14 mouse cellular contexts compared by ENCODE assay signal in genomic region chr19:57825271-57826207, GRCm38 (mm10).
A peak's percentile ranks its signal among the peaks of the same experiment; 100 is the strongest.
DNase-seq lines count a peak whose midpoint lies in the region; ATAC-seq and TF ChIP-seq lines count a peak whose summit lies in the region.
"Had no signal": no experiment of that assay in that cellular context is flagged by ENCODE, and none has a peak within 500 bp of the region (broad histone marks: within the 10 kb centered on the region; RNA-seq: fewer than 3 reads in every experiment).

No protein-coding gene starts in this region.

- no peak overlapping the region for H3K4me3 ChIP-seq in midbrain, postnatal 0 days (ENCODE audit: low read depth, low read length)
- no peak overlapping the region for H3K4me3 ChIP-seq in midbrain, embryonic 14.5 days (replicated peaks; ENCODE audit: low read depth, low read length)
- H3K4me3 ChIP-seq in olfactory bulb, adult 2 months (ENCODE audit: insufficient read depth, low read depth, low read length), result no peak overlapping the region
- H3K4me3 ChIP-seq: intestine, embryonic 15.5 days; limb, embryonic 12.5 days had no signal

- 92% methylated on average over 13 of the region's 13 CpGs for WGBS in midbrain, postnatal 0 days
- 94% methylated on average over 13 of the region's 13 CpGs for WGBS in midbrain, embryonic 14.5 days
- WGBS in olfactory bulb, adult 2 months, result 71% methylated on average over 13 of the region's 13 CpGs

- TF ChIP-seq CTCF in midbrain, postnatal 0 days (IDR thresholded peaks at IDR 0.05), result peak; percentile 48
- peak; percentile 37; the same call in 1 of the 2 replicates for TF ChIP-seq CTCF in olfactory bulb, adult 2 months (IDR thresholded peaks at IDR 0.05; ENCODE audit: insufficient read depth, low read depth, low read length)

- intact Hi-C loops in heart, postnatal 36 days (cut with DNase I), result no loop called here

- no peaks in the 10 kb centered on the region for H3K36me3 ChIP-seq in midbrain, postnatal 0 days (ENCODE audit: insufficient read depth, low read length)
- no peaks in the 10 kb centered on the region for H3K36me3 ChIP-seq in midbrain, embryonic 14.5 days (ENCODE audit: control insufficient read depth, insufficient read depth, low read length)
- H3K36me3 ChIP-seq: intestine, embryonic 15.5 days had no signal

- no peak for TF ChIP-seq POLR2A in olfactory bulb, adult 2 months (IDR thresholded peaks at IDR 0.05; ENCODE audit: insufficient read depth, low read depth, low read length)

- H3K27ac ChIP-seq in midbrain, postnatal 0 days (ENCODE audit: low read depth, low read length), result no peak overlapping the region
- H3K27ac ChIP-seq in midbrain, embryonic 14.5 days (replicated peaks; ENCODE audit: low read depth, low read length), result no peak overlapping the region
- H3K27ac ChIP-seq in olfactory bulb, adult 2 months (ENCODE audit: insufficient read depth, low read depth, low read length), result no peak overlapping the region; the same call in 1 of the 2 replicates
- H3K27ac ChIP-seq: intestine, embryonic 15.5 days; limb, embryonic 12.5 days had no signal

- no peaks in the 10 kb centered on the region for H3K4me1 ChIP-seq in midbrain, postnatal 0 days (ENCODE audit: insufficient read depth, low read length)
- no peaks in the 10 kb centered on the region for H3K4me1 ChIP-seq in midbrain, embryonic 14.5 days (ENCODE audit: control insufficient read depth, insufficient read depth, low read length)
- H3K4me1 ChIP-seq in olfactory bulb, adult 2 months (ENCODE audit: control insufficient read depth, insufficient read depth, low read length), result peaks cover 6% of the 10 kb centered on the region
- H3K4me1 ChIP-seq: intestine, embryonic 15.5 days; limb, embryonic 12.5 days had no signal

- no peak overlapping the region for H3K9ac ChIP-seq in midbrain, postnatal 0 days (replicated peaks; ENCODE audit: low read length, poor library complexity, severe bottlenecking)
- H3K9ac ChIP-seq in midbrain, embryonic 14.5 days (replicated peaks; ENCODE audit: low read length), result no peak overlapping the region
- H3K9ac ChIP-seq: intestine, embryonic 15.5 days; limb, embryonic 12.5 days had no signal

- H3K9me3 ChIP-seq in midbrain, postnatal 0 days (ENCODE audit: low read length), result no peaks in the 10 kb centered on the region
- no peaks in the 10 kb centered on the region for H3K9me3 ChIP-seq in midbrain, embryonic 14.5 days (ENCODE audit: control insufficient read depth, low read length)
- H3K9me3 ChIP-seq: intestine, embryonic 15.5 days; limb, embryonic 12.5 days had no signal

- peak; percentile 14 for DNase-seq in adrenal gland, adult 8-10 months
- DNase-seq in adrenal gland, postnatal 25 days, result no peak
- no peak for DNase-seq in midbrain, postnatal 0 days (ENCODE audit: low spot score)
- no peak for DNase-seq in midbrain, embryonic 14.5 days
- DNase-seq in adrenal gland, postnatal 36 days, result peak; percentile 24 to 33
- DNase-seq in heart, postnatal 36 days, result no peak
- DNase-seq in urinary bladder, postnatal 4 days (ENCODE audit: low spot score in 2 of 2), result no peak
- DNase-seq: embryo, embryonic 11 days; lung, postnatal 14 days; spleen, adult 18-20 months had no signal

- H3K4me2 ChIP-seq in midbrain, postnatal 0 days (ENCODE audit: low read depth, low read length, poor library complexity, severe bottlenecking), result no peak overlapping the region
- H3K4me2 ChIP-seq in midbrain, embryonic 14.5 days (ENCODE audit: low read length), result no peak overlapping the region
- H3K4me2 ChIP-seq: intestine, embryonic 15.5 days; limb, embryonic 12.5 days had no signal

- no peak for ATAC-seq in midbrain, postnatal 0 days (ENCODE audit: low FRiP score)
- ATAC-seq in midbrain, embryonic 14.5 days (ENCODE audit: low FRiP score, low TSS enrichment), result no peak
- ATAC-seq: forebrain, embryonic 16.5 days; intestine, embryonic 15.5 days had no signal

- no peaks in the 10 kb centered on the region for H3K27me3 ChIP-seq in midbrain, postnatal 0 days (ENCODE audit: insufficient read depth, low read length)
- no peaks in the 10 kb centered on the region for H3K27me3 ChIP-seq in midbrain, embryonic 14.5 days (ENCODE audit: control insufficient read depth, insufficient read depth, low read length)
- H3K27me3 ChIP-seq: intestine, embryonic 15.5 days; limb, embryonic 12.5 days had no signal

Comparison
In these comparisons a context has a peak if more than half of its experiments do, and no peak if none do; other contexts are left out.
1. DNase-seq: peak in adrenal gland, adult 8-10 months (single experiment) and adrenal gland, postnatal 36 days (2 of 2); none in adrenal gland, postnatal 25 days (single experiment), midbrain, postnatal 0 days (single experiment), midbrain, embryonic 14.5 days (single experiment), heart, postnatal 36 days (0 of 2) and urinary bladder, postnatal 4 days (0 of 2).